Mouse (Mus musculus) kidney, adult 2 months (tissue): ENCODE measurements at regions not wholly inside any gene's neighbourhood (a gene's known extent, or its start where the extent isn't known, plus 50 kb on each side); places are given as distances from the start of the nearest gene placed in this dataset.

Experiments
- CTCF ChIP-seq: fragments of 200-500 bp; conservative IDR thresholded peaks from 2 replicates; pipeline ENCODE4 v1.5.1; 2011; ENCODE audit warnings: low read depth, mild to moderate bottlenecking, control low read depth, low read length, moderate library complexity, mixed read lengths; ENCODE audit not compliant: insufficient read depth, insufficient read length
- POLR2A ChIP-seq: fragments of 200-500 bp; IDR thresholded peaks from one replicate; pipeline ENCODE4 v1.6.1; 2011; ENCODE audit warnings: low read depth, low read length, control low read depth

- TF ChIP-seq CTCF (no peak), POLR2A (no peak)
Measured at GRCm38 (mm10) chr19:44683191-44683590, 72.7 kb upstream of the Pax2 start.
